Mouse (Mus musculus): ENCODE data around the gene Ptprs.
"Not testable (repeated sequence)": the region's sequence is repeated elsewhere in the genome, so short reads cannot be mapped to it uniquely, and the experiment has no call there.

- TF ChIP-seq CTCF (IDR thresholded peaks at IDR 0.05; ENCODE audit: borderline replicate concordance, insufficient read depth, low read depth, low read length); POLR2A (IDR thresholded peaks at IDR 0.05; ENCODE audit: borderline replicate concordance, insufficient read depth, low read length): not testable (repeated sequence)
Measured at GRCm38 (mm10) chr17:56501635-56502400, 25.5 kb upstream of the Ptprs start.
